Mouse (Mus musculus): ENCODE measurements around the gene Prkg1. TPM values are rescaled to one million over a fixed set of nuclear protein-coding genes. Genes with fewer than 3 reads are reported as not detected.
"Not testable (repeated sequence)": the region's sequence is repeated elsewhere in the genome, so short reads cannot be mapped to it uniquely, and the experiment has no call there.

Gene Prkg1
- total RNA-seq, 1 experiment from 2014 or later, result 21.6 TPM

DNA sequence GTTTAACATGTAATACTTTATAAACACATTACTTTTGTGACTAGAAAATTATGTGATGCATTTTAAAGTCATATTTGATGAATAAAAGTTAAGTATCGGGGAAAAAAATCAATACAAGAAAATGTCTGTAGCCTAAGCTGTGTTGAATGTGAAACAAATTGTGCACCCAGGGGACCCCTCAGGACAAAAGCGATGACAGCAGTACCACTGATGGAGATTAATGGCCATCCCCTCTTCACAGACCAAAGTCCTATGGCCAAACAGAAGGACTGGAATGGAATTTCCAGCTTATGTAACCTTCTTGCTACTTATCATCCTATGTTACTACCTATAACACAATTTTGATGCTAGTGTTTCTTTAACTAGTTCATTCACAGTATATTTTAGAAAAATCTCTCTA, 473.6 kb downstream of the Prkg1 start:
- ATAC-seq (replicated peaks in 1 of 2; ENCODE audit: insufficient read depth in 1 of 2, low FRiP score in 2 of 2, low TSS enrichment in 1 of 2, low read depth in 1 of 2, poor library complexity in 2 of 2, severe bottlenecking in 2 of 2), result no peak

DNA sequence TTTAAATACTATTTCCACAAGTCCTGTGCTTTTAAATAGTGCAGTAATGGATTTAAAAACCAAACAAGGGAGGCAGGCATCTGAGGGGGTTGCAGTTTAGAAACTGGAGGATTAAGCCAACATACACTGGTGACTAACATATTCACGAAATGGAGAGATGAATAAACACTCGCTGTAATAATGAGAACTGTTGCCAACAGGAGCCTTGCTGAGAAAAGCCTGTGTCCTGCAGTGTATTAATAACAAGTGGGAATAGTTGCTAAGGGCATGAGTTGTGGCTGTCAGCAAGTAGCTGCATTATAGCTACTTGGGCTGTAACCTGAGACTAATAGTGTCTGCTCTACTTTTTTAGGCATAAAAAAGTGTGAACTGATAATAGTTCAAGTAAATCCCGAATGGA, 480.3 kb downstream of the Prkg1 start:
- ATAC-seq (replicated peaks in 1 of 2; ENCODE audit: insufficient read depth in 1 of 2, low FRiP score in 2 of 2, low TSS enrichment in 1 of 2, low read depth in 1 of 2, poor library complexity in 2 of 2, severe bottlenecking in 2 of 2), result no peak

DNA sequence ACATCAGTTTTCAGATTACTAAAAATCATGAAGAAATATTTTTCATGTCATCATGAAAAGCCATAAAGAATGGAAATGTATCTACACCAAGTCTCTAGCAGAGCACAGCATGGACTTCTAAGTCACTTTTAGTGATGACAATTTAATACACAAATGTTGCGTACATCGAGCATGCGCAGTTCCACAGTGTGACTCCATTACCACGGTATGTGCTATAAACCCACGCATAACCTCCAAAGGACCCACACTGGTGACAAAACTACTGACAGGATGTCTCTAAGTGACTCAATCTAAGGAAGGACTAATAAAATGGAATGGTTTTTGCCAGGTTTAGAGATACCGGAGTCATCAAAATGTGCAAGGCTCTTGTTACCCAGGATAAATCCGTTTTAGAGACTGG, 480.7 kb downstream of the Prkg1 start:
- ATAC-seq (replicated peaks in 1 of 2; ENCODE audit: insufficient read depth in 1 of 2, low FRiP score in 2 of 2, low TSS enrichment in 1 of 2, low read depth in 1 of 2, poor library complexity in 2 of 2, severe bottlenecking in 2 of 2), result no peak

DNA sequence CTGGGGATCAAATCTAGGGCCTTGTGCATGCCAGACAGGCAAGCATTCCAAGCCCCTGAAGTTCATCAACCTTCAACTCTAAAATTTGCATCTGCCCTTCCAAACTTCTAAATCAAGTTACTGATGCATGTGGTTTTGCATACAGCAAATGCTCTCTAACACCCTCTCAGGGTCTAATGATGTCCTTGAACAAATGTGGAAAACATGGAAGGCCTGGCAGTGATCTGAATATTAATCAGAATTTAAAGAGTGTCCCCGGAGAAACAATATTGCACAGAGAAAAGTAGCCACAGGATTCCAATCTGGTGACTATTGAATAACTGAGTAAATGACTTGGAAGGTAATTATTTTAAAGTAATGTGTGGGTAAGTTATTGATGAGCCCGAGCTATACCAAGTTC, 481.2 kb downstream of the Prkg1 start:
- no peak for ATAC-seq (replicated peaks in 1 of 2; ENCODE audit: insufficient read depth in 1 of 2, low FRiP score in 2 of 2, low TSS enrichment in 1 of 2, low read depth in 1 of 2, poor library complexity in 2 of 2, severe bottlenecking in 2 of 2)

DNA sequence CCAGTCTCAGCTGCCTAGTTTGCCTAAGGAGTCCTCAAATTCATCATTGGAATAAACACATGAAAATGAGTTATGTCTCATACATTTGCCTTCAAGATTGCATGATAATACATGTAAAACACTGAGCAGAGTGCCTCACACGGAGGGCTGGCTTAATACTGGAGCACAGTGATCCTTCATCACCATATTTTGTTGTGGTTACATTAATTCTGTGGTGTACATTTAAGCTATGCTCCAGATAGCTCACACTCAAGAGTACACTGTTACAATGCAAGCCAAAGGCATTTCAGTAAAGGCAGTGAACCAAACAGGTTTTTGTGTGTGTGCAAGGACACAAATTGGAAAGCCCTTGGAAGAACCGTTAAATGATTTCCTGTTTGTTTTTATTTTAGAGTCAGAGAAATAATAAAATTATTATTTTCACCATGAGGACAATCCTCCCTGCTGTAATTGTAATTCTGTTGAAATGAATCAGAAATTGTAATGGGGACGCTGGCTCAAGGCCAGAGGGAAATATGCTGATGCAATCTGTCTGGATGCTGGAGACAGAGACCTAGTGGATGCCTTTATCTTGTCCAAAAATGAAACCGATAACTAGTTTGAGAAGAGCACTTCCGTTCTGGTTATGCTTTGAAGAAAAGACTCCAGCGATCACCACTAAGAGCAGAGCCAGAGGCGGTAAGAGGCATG, 484.9 kb downstream of the Prkg1 start:
- ATAC-seq (replicated peaks in 1 of 2; ENCODE audit: insufficient read depth in 1 of 2, low FRiP score in 2 of 2, low TSS enrichment in 1 of 2, low read depth in 1 of 2, poor library complexity in 2 of 2, severe bottlenecking in 2 of 2), result no peak

DNA sequence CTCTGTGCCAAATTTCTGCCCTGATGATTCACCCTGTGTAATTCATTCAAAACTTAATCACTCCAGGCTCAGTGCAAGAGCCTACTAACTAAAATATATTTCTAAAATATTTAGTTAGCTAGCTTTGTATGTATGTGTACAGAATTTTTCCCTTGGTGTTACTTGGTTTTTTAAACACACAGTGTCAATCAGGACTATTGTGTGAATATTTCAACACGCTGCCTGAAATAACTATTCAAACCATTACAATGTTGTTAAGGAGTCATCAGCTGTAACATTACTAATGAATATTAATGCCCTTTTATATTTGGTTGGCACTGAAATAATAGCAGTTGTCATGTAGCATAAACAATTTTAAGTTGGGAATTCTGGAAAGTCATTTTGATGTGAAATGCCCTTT, 502.4 kb downstream of the Prkg1 start:
- no peak for ATAC-seq (replicated peaks in 1 of 2; ENCODE audit: insufficient read depth in 1 of 2, low FRiP score in 2 of 2, low TSS enrichment in 1 of 2, low read depth in 1 of 2, poor library complexity in 2 of 2, severe bottlenecking in 2 of 2)

DNA sequence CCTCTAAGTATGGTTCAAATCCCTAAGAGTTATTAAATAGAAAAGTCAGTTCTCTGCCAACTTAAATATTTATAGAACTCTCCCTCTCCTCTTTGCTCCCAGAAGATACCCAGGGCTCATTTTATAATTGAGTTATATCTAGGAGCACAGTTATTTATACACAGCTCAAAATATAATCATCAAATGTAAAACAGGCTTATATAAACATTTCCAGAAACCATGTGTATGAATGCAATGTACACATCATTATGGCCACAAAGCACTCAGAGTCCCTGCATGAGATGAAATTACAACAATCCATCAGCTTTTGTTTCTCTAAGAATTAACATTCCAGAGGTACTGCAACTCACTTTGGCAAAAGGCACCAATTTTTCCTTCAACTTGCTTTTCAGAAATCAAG, 504.3 kb downstream of the Prkg1 start:
- ATAC-seq (replicated peaks in 1 of 2; ENCODE audit: insufficient read depth in 1 of 2, low FRiP score in 2 of 2, low TSS enrichment in 1 of 2, low read depth in 1 of 2, poor library complexity in 2 of 2, severe bottlenecking in 2 of 2), result no peak

DNA sequence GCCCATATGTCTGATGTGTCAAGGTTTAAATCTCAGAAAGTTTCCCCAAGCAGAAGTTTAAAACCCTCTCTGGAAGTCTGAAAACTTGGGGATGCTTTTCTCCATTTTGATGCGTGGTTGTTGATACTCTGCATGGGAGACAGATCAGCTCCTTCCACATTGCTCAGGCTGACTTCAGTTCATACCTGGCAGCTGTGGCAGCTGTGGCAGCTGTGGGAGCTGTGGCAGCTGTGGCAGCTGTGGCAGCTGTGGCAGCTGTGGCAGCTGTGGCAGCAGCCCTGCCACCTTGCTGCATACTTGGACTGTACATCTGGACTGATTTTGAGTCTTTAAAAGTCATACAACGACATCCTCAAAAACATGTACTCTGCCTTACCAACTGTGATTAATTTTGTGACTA, 509.1 kb downstream of the Prkg1 start:
- ATAC-seq (replicated peaks in 1 of 2; ENCODE audit: insufficient read depth in 1 of 2, low FRiP score in 2 of 2, low TSS enrichment in 1 of 2, low read depth in 1 of 2, poor library complexity in 2 of 2, severe bottlenecking in 2 of 2), result no peak

DNA sequence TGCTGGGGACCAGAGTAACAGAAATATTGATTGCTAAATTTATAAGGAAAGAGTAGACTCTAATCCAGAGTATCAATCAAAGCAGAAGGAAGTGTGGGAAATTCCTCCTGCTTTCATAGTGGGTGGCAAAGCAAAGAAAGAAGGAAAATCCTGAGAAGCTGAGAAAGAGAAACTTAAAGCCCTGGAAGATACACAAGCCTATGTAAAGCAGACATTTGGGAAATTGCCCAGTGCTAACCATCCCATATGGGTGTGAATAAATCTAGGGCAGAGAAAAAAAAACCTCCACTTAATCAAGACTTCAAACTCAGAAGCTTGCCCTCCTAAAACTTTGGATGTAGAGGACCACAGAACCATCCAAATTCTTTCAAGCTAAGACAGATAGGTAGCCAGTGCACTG, 532.4 kb downstream of the Prkg1 start:
- no peak for ATAC-seq (replicated peaks in 1 of 2; ENCODE audit: insufficient read depth in 1 of 2, low FRiP score in 2 of 2, low TSS enrichment in 1 of 2, low read depth in 1 of 2, poor library complexity in 2 of 2, severe bottlenecking in 2 of 2)

DNA sequence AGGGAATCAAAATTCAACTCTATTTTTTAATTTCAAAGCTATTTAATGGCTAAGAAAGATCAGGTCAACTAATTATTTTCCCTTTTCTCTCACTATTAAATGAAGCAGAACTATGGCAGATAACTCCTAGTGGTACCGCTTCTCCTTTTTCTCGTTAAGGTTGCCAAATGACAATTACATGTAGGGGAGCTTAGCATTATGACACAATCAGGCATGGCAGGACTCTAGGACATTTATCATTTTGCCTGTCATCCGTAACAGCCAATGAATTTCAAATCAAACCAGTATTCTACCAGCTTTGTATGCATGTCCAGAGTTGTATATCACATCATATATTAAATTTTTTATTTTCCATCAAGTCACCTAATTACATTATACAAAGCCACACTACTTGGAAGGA, 536.4 kb downstream of the Prkg1 start:
- no peak; a peak in 1 of 4 replicates for ATAC-seq (replicated peaks in 1 of 2; ENCODE audit: insufficient read depth in 1 of 2, low FRiP score in 2 of 2, low TSS enrichment in 1 of 2, low read depth in 1 of 2, poor library complexity in 2 of 2, severe bottlenecking in 2 of 2)

DNA sequence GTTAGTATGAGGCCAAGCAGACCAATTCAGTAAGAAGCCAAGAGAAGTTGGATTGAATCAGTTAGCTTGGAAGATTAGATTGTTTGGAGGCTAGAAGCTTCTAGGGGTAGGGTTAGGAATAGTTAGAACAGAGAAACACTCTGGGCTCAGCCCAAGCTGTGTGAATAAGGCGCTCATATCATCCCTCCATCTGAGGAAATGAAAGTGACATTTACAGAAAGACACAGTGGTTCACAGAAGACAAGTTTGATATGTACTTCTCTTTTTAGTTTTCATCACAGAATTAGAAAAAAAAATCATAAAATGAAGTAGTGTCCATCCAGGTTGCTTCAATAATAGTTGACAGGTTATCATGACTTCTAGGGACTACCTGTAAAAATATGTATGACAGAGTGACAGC, 541.4 kb downstream of the Prkg1 start:
- no peak for ATAC-seq (replicated peaks in 1 of 2; ENCODE audit: insufficient read depth in 1 of 2, low FRiP score in 2 of 2, low TSS enrichment in 1 of 2, low read depth in 1 of 2, poor library complexity in 2 of 2, severe bottlenecking in 2 of 2)

DNA sequence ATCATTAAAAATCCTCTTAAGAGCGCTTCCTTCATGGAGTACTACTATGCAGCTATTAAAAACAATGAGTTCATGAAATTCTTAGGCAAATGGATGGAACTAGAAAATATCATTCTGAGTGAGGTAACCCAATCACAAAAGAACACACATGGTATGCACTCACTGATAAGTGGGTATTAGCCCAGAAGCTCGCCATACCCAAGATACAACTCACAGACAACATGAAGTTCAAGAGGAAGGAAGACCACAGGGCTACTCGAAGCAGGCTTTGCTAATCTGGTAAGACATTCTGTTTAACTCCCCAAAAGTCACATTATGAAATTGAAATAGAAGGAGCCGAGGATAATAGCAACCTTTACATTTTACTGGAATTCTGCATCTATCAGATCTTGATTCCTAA, 545.6 kb downstream of the Prkg1 start:
- not testable (repeated sequence) for ATAC-seq (replicated peaks in 1 of 2; ENCODE audit: insufficient read depth in 1 of 2, low FRiP score in 2 of 2, low TSS enrichment in 1 of 2, low read depth in 1 of 2, poor library complexity in 2 of 2, severe bottlenecking in 2 of 2)

DNA sequence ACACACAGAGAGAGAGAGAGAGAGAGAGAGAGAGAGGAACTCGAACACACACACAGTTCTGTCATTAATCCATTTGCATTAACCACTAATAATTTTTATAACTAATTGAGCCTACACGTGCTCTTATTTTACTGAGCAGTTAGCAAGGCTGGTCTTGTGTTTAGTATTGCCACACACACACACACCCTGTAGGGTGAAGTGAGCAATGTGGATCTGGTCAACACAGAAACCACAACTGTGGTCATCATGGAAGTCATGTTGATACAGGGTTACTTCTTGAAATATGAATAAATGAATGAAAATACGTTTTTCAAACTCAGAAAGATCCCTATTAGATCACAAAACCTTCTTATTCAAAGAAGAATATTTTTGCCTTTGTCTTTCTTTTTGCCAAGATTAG, 554.0 kb downstream of the Prkg1 start:
- peak in 1 of 2 experiments; percentile 39; a peak in 2 of 4 replicates for ATAC-seq (replicated peaks in 1 of 2; ENCODE audit: insufficient read depth in 1 of 2, low FRiP score in 2 of 2, low TSS enrichment in 1 of 2, low read depth in 1 of 2, poor library complexity in 2 of 2, severe bottlenecking in 2 of 2)

DNA sequence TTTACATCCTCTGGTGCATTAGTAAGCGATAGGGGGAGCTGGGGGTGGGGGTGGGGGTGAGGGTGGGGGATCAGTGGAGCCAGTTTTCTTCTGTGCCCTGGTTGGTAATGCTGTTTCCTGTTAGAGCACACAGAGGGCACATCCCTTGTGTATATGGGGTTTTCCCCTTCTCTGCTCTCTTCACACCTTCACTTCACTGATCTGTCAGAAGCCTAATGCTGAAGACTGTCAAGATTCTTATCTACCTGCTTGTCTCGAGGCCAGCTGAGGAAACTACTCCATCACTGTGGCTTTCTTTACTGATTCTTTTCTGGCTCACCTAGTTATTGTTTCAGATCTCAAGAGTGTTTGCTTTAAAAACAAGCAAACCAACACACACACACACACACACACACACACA, 554.4 kb downstream of the Prkg1 start:
- no peak for ATAC-seq (replicated peaks in 1 of 2; ENCODE audit: insufficient read depth in 1 of 2, low FRiP score in 2 of 2, low TSS enrichment in 1 of 2, low read depth in 1 of 2, poor library complexity in 2 of 2, severe bottlenecking in 2 of 2)

DNA sequence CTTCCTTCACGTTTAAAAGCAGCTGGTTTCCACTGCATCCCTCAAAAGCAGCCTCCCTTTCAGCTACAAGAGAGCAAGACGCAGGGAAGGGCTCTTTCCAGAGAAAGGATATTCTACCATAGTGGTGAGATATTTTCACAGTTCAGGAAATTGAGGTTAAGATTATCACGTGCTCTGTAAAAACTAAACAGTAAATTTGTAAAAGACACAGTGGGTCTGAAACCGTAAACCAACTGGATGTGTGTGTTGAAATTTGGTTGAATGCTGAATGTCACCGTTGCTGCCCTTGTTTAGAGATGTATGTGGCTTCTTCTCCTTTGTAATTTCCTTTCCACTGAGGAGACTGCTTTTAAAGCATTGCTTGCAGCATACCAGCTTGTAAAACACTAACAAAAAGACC, 565.2 kb downstream of the Prkg1 start:
- peak; percentile 22 to 60; a peak in 1 of 4 replicates for ATAC-seq (replicated peaks in 1 of 2; ENCODE audit: insufficient read depth in 1 of 2, low FRiP score in 2 of 2, low TSS enrichment in 1 of 2, low read depth in 1 of 2, poor library complexity in 2 of 2, severe bottlenecking in 2 of 2)

DNA sequence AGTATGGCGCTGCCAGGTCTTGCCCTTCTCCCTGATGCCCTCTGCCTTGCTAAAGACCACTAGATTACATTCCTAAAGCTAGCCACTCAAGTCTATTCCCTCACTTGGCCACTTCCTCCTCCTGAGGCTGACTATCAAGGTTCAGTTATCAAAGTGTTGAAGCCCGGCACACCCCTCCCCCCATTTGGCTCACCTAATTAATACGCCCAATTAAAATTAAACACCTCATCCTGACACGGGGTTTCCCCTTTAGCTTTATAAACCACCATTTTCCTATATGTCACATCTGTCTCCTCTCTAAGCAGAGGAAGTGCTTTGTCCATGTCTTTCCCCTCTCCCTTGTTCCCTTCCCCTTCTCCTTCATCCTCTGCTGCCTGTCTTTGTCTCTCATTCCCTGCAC, 566.4 kb downstream of the Prkg1 start:
- no peak for ATAC-seq (replicated peaks in 1 of 2; ENCODE audit: insufficient read depth in 1 of 2, low FRiP score in 2 of 2, low TSS enrichment in 1 of 2, low read depth in 1 of 2, poor library complexity in 2 of 2, severe bottlenecking in 2 of 2)

DNA sequence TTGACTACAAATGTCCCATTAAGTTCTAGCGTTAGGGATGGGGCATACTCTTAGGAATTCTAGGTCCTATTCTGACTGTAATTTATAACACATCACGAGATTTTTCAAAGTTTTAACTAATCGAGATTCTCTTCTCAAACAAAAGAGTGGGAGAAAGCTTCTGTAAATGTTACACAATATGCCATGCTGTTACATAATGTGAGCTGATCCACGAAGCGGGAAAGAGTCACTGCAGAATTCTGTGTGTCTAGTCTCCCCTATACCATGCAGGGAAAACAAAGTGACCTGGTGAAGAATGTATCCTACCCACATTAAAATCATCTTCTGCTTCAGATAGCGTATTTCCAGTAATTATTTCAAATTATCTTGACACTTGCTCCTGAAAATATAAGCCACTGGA, 567.8 kb downstream of the Prkg1 start:
- ATAC-seq (replicated peaks in 1 of 2; ENCODE audit: insufficient read depth in 1 of 2, low FRiP score in 2 of 2, low TSS enrichment in 1 of 2, low read depth in 1 of 2, poor library complexity in 2 of 2, severe bottlenecking in 2 of 2), result no peak

DNA sequence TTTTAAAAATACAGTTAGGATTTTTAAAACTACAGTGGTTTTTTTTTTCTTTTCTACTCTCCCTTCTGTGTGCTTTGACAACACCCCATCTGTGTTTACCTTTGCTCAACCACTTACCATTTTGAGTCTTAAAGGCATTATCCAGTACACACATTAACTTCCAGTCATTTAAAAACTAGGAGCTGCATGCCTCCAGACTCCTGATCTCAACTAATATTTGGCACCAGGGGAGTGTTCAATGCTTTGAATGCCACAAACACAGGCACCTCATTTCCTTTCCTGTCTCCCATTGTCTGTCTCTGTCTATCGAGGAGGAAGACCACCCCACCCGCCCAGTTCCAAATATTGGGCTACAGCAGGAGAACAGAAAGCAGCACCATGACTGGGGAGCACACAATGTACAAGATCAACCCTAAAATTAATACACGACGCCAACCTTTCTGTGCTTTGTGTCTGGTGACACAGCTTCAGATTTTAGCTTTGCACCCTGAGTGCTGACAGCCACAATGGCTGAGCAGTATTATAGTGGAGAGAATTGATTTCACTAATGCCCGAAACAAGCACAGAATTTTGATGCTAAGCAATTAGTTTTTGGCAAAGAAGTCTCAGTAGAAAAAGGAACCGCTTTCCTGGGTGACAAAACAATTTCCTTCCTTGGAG, 576.1 kb downstream of the Prkg1 start:
- no peak for ATAC-seq (replicated peaks in 1 of 2; ENCODE audit: insufficient read depth in 1 of 2, low FRiP score in 2 of 2, low TSS enrichment in 1 of 2, low read depth in 1 of 2, poor library complexity in 2 of 2, severe bottlenecking in 2 of 2)

DNA sequence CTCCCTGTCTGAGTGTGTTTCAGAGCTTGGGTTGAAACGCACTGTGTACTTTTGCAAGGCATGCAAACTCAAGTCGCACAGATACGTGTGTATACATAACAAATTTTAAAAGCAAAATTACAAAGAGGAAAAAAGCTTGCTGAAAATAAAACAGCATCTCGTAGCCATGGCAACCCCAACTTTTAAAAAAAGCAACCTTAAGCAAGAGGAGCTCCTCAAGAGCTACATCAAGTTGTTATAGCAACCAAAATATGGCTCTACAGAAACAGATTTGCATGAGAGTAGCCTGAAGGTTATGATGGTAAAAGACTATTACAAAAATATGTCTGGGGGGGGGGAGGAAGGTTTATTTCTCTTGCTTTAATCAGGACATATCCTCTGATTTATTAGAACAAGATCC, 584.1 kb downstream of the Prkg1 start:
- no peak for ATAC-seq (replicated peaks in 1 of 2; ENCODE audit: insufficient read depth in 1 of 2, low FRiP score in 2 of 2, low TSS enrichment in 1 of 2, low read depth in 1 of 2, poor library complexity in 2 of 2, severe bottlenecking in 2 of 2)
